Mouse (Mus musculus) bone marrow, adult 2 months (tissue): ENCODE data around the gene Ankrd33b.

Experiments used
- CTCF ChIP-seq: fragments of 200-500 bp; IDR thresholded peaks from 2 replicates; pipeline ENCODE4 v1.5.1; 2011; ENCODE audit warnings: low read length, control low read depth; ENCODE audit not compliant: control insufficient read depth, insufficient read depth
- POLR2A ChIP-seq: fragments of 200-500 bp; IDR thresholded peaks from 2 replicates; pipeline ENCODE4 v1.6.1; 2011; ENCODE audit warnings: low read depth, mild to moderate bottlenecking, control low read depth, low read length, borderline replicate concordance; ENCODE audit not compliant: control insufficient read depth

- TF ChIP-seq POLR2A: no peak
- TF ChIP-seq CTCF: peak; percentile 7; the same call in 1 of the 2 replicates
Measured at GRCm38 (mm10) chr15:31253380-31253779, 114.1 kb downstream of the Ankrd33b start.
